Mouse (Mus musculus) thymus, postnatal 4 days (tissue): ENCODE measurements around the gene Ptchd3.

Experiments
- DNase-seq: peaks from one replicate; pipeline ENCODE4 v3.0.0; 2021

Ptchd3 gene

DNA sequence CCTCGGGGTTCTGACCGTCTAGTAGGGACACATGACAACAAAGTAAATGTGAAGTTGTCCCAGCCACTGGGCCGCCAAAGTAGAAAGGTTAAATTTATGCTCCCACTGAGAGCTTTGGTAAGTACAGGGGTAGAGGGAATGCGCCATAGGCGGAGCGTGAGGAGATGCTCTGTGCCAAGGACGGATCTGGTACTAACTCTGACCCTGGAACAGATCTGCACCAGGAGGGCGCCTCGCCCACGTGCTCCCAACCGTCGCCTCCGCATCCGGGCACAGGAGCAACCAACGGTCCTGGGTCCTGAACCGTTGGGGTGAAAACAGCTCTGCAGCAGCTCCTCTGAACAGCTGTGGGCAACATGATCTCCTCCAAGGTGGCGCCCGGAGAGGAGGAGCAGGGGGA lies at the start of gene Ptchd3:
TSS of gene Ptchd3 (plus strand) at position 301 of the 400 bp plus-strand sequence.
- no peak for DNase-seq

DNA sequence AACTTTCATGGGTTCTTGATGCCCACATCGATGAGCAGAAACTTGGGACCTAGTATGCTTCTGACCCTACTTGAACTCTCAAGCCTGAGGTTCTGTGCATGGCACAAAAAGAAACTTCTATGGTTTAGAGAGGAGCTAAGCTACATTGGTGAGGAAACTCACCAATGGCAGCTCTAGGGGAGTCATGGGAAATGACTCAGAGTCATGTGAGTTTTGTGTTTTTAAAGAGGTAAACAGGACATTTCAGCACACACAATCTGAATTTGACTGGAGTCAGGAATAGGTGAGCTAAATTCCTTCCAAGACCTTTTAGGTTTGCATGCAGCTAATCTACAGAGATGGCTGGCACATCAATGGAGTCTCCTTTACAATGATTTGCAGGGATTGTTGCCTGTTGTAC lies 48.2 kb upstream of the Ptchd3 start:
- no peak for DNase-seq

DNA sequence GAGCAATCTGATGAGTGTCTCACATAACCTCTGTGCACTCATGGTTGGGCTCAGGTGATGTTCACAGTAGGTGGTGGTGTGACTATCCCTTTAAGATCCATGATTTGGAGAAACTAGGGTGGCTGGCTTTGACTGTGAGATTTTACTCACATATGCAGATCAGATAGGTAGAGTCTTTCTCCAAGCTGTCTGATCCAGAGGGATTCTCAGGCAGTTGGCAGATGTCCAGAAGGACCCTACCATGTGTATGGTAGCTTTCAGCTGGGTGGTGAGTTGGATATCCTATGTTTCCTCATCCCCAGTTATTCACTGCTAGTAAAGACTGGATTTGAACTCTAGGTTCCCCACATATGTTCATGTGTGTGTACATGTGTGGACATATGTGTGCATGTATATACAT lies 42.6 kb upstream of the Ptchd3 start:
- DNase-seq = no peak

- DNase-seq = no peak
These were observed 40.5 kb upstream of the Ptchd3 start for GRCm38 (mm10) chr11:121789566-121789965.

- no peak for DNase-seq
These were observed 39.4 kb upstream of the Ptchd3 start for GRCm38 (mm10) chr11:121790671-121791094.

- no peak for DNase-seq
These were observed 38.6 kb upstream of the Ptchd3 start for GRCm38 (mm10) chr11:121791446-121791845.

GRCm38 (mm10) chr11:121791991-121792390 lies 38.1 kb upstream of the Ptchd3 start:
- no peak for DNase-seq

GRCm38 (mm10) chr11:121793530-121793929 lies 36.5 kb upstream of the Ptchd3 start:
- no peak for DNase-seq

GRCm38 (mm10) chr11:121794186-121794585 lies 35.9 kb upstream of the Ptchd3 start:
- no peak for DNase-seq

DNA sequence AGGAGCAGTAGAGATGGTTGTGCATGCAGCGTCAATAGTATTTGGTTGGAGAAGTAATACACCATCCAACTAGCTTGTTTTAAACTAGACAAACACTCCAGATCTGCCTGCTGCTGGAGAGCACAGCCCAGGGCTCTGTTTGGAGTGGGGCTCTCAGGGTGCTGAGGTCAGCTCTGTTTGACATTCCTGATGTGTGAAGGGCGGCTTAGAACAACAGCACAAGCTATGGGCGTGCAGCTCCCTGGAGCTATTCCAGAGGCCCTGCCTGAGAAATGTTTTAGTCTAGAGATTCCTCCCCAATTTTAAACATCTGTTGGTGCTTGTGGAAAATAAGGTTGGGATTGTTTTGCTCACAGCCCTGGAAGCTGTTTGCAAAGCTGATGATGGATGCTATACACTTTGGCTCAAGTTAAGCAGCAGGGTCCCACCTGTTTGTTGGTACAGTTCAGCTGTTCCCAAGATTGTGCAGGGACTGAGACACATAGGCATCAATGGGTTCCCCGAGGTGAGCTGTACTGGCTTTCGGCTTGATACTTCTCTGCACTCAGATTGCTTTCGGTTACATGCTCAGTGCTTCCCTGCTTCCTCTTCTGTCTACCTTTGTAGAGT lies 35.4 kb upstream of the Ptchd3 start:
- no peak for DNase-seq

DNA sequence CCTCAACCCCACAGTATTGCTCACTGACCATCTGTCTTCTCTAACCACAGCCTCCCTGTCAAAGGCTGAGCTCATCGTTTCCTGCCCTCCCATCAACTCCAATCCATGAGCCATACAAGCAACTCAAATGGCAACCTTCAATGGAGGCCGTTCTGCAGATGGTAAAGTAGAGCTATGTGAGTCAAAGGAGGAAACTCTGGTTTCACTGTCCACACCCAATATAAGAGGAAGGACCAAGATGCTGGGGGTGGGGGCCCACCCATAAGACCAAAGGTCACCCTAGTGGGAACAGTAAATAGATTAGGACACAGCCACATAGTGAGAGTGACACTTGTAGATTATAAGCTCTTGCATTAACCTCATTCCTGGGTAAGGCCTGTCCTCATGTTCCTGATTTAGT lies 34.1 kb upstream of the Ptchd3 start:
- no peak for DNase-seq

DNA sequence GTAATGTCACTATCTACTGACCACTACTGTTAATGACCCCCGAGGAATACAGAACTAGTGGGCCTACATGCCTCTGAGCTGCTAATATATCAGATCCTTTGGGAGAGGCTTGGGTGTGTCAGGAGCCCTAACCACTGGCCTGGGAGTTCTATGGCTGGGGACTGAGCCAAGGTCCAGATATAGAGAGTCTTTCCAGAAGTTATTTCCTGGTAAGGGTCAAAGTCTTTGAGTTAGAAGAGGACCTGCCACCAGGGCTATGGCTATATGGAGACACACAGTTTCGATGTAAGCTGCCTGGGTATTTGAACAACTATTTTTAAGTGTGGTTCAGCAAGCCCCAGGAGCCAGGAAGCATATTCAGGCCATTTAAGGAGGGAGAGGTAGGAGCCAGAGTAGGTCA lies 31.5 kb upstream of the Ptchd3 start:
- no peak for DNase-seq

DNA sequence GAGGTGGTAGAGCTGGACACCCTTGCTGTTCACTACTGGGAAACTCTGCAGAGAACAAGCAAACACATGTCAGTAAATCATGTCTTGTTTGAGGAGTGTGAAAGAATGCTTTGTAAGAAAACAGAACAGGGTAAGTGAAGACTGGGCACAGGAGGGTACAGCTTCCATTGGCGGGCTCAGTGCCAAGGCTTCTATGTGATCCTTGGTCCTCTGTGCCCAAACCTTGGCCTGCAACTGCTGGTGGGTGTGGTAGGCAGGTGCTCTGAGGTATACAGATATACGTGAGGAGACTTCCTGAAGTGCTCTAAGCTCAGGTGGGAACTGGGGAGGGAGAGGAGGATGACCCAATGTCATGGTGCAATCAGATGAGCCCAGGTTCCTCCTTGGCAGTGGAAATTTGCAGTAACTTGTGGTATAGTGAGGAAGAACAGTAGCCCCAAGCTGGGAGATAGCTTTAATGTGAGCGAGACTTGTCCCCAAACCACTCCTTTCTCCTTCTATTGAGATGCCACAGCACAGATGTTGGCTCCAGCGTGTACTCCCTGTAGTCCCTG lies 30.2 kb upstream of the Ptchd3 start:
- no peak for DNase-seq

- DNase-seq = no peak
These were observed 27.3 kb upstream of the Ptchd3 start for GRCm38 (mm10) chr11:121802743-121803142.

DNA sequence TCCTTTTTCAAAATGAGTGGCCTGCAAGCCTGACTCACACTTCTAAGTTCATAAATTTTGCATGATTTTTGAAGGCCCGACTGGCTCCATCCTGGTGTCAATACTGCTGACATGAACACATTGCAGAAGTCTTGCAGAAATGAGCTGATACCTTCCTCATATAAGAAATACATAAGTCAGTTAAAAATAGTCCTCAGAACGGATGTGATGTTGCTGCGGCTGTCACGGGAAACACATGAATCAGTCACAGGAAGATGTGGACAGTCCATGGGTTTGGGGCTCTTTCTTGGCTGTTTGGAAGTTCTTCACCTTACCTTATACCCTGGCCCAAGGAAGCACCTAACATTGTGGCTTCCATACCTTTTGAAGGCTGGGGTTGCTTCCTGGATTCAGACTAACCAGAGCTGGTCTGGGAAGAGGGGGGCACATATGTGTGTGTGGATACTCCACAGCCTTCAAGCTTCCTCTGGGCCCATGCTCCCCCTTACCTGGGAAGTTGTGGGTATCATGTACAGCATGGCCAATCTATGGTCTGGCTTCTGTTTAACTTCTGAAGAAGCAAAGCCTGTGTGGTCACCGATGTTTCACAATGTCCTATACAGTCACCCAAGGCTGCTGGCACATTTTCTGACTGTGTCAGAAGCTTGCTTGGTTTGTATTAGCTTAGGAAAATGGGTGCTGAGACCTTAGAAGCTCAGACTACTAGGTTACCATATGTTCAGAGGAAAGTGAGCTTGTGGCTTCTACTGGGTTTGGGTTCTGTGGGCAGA lies 25.6 kb upstream of the Ptchd3 start:
- DNase-seq = no peak

DNA sequence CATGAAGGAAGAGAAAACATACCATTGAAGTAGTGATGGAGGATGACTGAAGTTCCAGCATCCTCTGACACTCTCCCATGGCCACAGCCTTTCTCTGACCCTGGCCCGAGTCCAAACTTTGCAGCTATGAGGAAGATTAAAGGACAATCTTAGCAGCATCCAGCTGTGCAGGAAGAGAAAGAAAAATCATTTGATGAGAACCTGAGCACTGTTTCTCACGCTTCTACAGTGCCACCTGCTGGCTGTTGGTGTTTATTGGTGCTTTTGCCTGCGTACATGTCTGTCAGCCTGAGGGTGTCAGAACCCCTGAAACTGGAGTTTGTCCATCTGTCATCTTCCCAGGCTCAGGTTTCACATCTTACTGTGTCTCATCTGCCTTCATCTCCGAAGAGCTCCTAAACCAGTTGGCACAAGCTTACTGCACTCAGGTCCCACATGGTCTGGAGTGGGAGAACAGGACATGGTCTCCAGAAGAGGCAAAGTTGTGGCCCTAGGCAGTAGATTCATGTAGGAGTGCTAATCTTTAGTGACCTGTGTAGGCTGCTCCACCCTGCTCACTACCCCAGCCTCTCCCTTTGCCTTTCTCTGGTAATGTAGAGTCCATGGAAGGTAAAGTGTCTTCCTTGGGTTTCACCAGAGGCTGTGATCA lies 21.7 kb upstream of the Ptchd3 start:
- peak; percentile 91 for DNase-seq

DNA sequence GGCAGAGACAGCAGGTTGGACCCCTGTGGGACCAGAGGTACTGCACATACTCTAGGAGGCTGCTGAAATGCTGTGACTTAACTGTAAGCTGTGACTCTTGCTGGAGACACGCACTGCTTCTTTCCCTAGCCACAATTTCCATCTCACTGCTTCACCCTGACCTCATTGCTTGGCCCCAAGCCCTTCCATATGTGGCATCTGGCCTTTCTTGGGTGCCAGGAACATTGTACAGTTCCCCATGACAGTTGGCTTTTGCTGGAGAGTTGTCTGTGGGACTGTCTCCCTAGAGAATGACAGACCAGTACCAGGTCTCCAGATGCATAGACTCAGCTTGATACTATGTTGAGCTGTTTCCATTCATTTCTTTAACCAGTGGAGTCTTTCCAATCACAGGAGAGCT lies 21.2 kb upstream of the Ptchd3 start:
- no peak for DNase-seq

- DNase-seq = peak; percentile 38
These were observed 15.9 kb downstream of the Ptchd3 start for GRCm38 (mm10) chr11:121845923-121846322.

GRCm38 (mm10) chr11:121847790-121848299 lies 17.8 kb downstream of the Ptchd3 start:
- DNase-seq = peak; percentile 79
